Mouse (Mus musculus): Measurements from ENCODE around the gene Tmem262. TPM values are rescaled to one million over a fixed set of nuclear protein-coding genes. Genes with fewer than 3 reads are reported as not detected.

Tmem262 gene
- polyA plus RNA-seq, 1 experiment = not detected

DNA sequence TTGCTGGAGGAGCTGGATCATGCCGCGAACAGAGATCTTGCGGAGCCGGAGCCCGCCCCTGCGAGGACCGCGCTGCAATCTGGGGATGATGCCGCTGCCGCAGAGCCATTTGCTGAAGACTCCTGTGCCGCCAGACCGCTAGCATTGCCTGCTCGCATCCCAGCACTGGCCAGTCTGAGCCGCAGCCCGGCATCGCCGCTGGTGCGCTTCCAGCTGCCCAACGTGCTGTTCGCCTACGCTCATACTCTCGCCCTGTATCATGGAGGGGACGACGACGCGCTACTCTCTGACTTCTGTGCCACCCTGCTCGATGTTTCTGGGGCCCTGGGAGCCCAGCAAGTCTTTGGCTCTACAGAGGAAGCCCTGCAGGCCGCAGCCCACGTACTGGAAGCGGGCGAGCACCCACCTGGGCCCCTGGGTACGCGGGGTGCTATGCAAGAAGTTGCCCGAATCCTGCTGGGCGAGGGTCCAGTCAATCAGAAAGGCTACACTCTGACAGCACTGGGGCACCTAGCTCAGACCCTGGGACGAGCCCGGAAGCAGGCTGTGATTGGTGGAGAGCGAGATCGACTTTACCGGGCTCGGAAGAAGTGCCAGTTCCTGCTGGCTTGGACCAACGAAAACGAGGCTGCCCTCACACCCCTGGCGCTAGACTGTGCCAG, 18.1 kb upstream of the Tmem262 start:
- DNase-seq (ENCODE audit: low read depth) = peak; percentile 41

DNA sequence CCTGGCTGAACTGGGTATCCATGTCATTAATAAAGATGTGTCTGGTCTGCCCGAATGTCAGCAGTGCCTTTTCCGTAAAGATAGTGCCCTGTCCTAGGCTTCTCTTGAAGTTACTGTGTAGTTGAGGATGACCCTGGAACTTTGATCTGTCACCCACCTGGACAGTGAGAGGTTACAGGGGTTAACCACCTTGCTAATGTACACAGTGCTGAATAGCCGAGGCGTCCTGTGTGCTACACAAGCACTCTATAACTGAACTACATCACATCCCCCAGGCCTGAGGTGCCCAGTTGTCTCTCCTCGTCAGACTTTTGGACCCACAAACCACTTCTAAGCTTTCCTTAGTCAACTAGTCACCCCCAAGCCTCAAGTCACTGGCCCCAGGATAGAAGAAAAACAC, 17.4 kb upstream of the Tmem262 start:
- TF ChIP-seq POLR2A (IDR thresholded peaks at IDR 0.05; ENCODE audit: borderline replicate concordance, extremely low read depth, insufficient read depth, insufficient read length, poor library complexity, severe bottlenecking) (no peak), CTCF (IDR thresholded peaks at IDR 0.05; ENCODE audit: borderline replicate concordance, extremely low read depth, insufficient read depth, insufficient read length) (no peak)
- DNase-seq (ENCODE audit: low read depth) = no peak

More for the DNA sequence above, 18.1 kb upstream of the Tmem262 start:
- TF ChIP-seq CTCF (IDR thresholded peaks at IDR 0.05; ENCODE audit: borderline replicate concordance, extremely low read depth, insufficient read depth, insufficient read length) (no peak), POLR2A (IDR thresholded peaks at IDR 0.05; ENCODE audit: borderline replicate concordance, extremely low read depth, insufficient read depth, insufficient read length, poor library complexity, severe bottlenecking) (no peak)

DNA sequence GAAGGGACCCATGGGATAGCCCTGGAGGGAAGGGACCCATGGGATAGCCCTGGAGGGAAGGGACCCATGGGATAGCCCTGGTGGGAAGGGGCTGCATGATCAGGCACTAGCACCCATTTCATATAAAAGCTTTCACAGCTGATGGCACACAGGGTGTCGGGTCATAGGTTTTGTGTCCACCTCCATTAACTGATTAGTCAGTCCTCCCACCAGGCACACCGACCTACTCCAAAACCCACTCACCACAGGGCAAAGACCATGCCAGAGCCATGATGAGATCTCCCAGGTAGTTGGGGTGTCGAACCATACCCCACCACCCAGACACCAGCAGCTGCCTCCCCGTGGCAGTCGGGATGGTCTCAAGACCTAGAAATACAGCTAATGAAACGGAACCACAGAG, 16.8 kb upstream of the Tmem262 start:
- no peak for TF ChIP-seq POLR2A (IDR thresholded peaks at IDR 0.05; ENCODE audit: borderline replicate concordance, extremely low read depth, insufficient read depth, insufficient read length, poor library complexity, severe bottlenecking)
- no peak for TF ChIP-seq CTCF (IDR thresholded peaks at IDR 0.05; ENCODE audit: borderline replicate concordance, extremely low read depth, insufficient read depth, insufficient read length)

DNA sequence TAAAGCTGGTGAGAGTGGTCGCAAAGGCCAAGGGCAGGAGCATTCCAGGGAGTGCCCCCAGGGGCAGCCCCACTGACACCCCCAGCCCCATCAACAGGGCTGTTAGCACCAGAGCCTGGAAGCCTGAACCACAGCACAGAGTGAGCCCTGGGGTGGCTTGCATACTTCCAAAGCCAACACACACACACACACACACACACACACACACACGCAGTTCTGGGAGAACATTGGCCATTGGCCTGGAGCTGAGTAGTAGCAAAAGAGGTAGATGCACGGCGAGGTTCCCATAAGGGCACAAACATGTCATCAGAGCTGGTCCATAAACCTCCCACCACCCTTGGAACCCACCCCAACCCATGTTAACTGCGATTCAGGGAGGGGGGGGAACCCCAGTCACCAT, 13.3 kb upstream of the Tmem262 start:
- no peak for DNase-seq (ENCODE audit: low read depth)
- TF ChIP-seq CTCF (IDR thresholded peaks at IDR 0.05; ENCODE audit: borderline replicate concordance, extremely low read depth, insufficient read depth, insufficient read length) (no peak), POLR2A (IDR thresholded peaks at IDR 0.05; ENCODE audit: borderline replicate concordance, extremely low read depth, insufficient read depth, insufficient read length, poor library complexity, severe bottlenecking) (no peak)

More for the DNA sequence above, 16.8 kb upstream of the Tmem262 start:
- no peak for DNase-seq (ENCODE audit: low read depth)

DNA sequence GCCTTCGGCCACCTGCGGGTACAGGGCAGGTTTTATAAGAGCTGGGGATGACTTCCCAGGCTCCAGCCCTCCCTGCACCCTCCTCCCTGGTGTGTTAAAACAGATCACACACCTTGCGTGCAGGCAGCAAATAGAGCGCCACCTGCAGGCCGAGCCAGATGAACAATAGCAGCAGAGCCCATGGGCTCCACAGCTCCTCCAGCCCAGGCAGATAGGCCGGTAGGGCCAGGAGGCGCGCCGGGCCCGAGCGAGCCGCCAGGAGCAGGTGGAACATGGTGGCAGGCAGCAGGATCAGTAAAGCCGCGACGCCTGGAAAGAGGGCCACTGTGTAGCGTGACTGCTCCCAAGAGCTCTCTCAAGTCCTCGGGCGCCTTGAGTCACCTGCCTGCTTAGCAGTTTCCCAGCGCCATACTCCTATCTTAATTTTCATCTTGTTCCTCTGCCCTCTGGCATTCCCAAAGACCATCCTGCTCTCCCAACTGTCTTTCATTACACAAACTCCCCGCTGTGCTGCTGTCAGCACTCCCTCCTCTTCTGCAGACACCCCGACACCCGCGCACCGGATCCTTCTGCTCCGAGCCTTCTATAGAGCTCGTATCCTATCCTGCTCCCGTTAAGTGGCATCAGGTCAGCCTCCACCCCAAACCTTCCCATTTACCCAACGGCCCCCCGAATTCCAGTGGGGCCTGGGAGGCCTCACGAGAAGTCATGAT, 12.7 kb upstream of the Tmem262 start:
- no peak for TF ChIP-seq POLR2A (IDR thresholded peaks at IDR 0.05; ENCODE audit: borderline replicate concordance, extremely low read depth, insufficient read depth, insufficient read length, poor library complexity, severe bottlenecking)
- peak; percentile 92 for TF ChIP-seq CTCF (IDR thresholded peaks at IDR 0.05; ENCODE audit: borderline replicate concordance, extremely low read depth, insufficient read depth, insufficient read length)
- DNase-seq (ENCODE audit: low read depth) = peak; percentile 92

DNA sequence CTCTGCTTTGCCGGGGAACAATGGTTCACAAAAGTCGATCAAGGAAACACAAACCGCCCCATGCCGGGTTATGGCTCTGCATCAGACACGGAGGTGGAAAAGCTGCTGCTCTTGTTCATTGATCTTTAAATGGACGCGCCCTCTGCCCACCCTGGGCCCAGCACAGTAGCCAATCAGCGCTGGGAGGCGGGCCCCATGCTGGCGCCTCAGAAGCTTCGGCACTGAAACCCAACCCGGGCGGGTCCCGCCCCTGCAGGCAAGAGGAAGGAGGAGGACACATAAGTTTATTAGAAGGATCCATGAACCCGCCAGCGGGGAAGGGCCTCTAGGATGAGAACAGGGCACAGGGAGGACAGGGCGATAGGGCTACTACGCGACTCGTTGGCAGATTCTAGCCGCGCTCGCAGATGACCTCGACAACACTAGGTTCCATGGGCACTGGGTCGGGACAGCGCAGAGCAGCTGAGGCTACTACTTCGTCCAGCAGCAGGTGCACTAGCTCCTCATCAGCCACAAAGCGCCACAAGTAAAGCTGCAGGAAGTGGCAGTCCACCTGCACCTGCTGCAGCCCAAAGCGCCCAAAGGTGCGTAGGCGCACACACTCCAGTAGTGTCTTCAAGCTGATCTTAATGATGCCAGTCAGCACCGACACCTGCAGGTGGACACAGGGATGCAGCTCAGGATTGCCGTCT, 12.0 kb upstream of the Tmem262 start, which contains the start of gene Tm7sf2:
Tm7sf2 (minus strand) TSS at position 650 of the 692 bp plus-strand sequence.
- peak; percentile 96 for DNase-seq (ENCODE audit: low read depth)
- TF ChIP-seq POLR2A (IDR thresholded peaks at IDR 0.05; ENCODE audit: borderline replicate concordance, extremely low read depth, insufficient read depth, insufficient read length, poor library complexity, severe bottlenecking) (peak; percentile 20; the same call in 1 of the 2 replicates), CTCF (IDR thresholded peaks at IDR 0.05; ENCODE audit: borderline replicate concordance, extremely low read depth, insufficient read depth, insufficient read length) (peak; percentile 3; the same call in 1 of the 2 replicates)

DNA sequence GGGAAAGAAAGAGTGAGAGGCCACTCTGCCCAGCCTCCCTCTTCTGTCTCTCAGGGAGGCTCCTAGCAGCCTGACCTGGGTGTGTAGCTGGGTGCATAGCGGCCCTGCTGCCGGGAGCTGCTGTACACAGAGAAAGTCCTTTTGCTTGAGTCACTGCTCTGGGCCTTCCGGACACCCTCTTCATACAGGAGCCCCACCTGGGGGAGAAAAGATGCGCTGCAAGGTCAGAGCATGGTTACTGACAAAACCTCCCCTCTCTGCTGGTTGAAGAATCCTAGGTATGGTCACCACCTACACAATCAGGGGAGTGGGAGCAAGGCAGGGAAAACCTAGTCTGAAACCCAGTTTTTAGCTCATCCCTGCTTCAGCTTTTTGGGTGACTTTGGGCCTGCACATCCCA, 10.9 kb upstream of the Tmem262 start:
- TF ChIP-seq CTCF (IDR thresholded peaks at IDR 0.05; ENCODE audit: borderline replicate concordance, extremely low read depth, insufficient read depth, insufficient read length) (no peak), POLR2A (IDR thresholded peaks at IDR 0.05; ENCODE audit: borderline replicate concordance, extremely low read depth, insufficient read depth, insufficient read length, poor library complexity, severe bottlenecking) (no peak)
- DNase-seq (ENCODE audit: low read depth) = no peak

DNA sequence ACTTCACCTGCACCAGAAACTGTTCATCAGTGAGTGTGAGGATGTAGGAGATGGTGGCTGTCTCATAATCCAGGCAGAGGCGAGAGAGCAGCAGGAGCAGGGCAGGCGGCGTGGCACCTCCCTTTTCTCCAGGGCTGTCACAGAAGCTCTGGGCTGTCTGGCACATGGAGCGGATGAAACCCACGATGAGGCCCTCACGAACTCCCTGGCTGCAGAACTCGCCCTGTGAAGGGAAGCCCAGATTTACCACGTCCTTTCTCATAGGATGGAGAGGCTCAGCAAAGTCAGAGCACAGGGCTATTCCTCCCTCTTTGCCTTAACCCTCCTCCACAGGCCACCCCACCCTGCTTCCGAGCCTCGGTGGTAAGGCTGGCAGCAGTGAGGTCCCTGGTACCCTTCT, 10.0 kb upstream of the Tmem262 start:
- no peak for DNase-seq (ENCODE audit: low read depth)
- no peak for TF ChIP-seq CTCF (IDR thresholded peaks at IDR 0.05; ENCODE audit: borderline replicate concordance, extremely low read depth, insufficient read depth, insufficient read length)
- no peak for TF ChIP-seq POLR2A (IDR thresholded peaks at IDR 0.05; ENCODE audit: borderline replicate concordance, extremely low read depth, insufficient read depth, insufficient read length, poor library complexity, severe bottlenecking)

DNA sequence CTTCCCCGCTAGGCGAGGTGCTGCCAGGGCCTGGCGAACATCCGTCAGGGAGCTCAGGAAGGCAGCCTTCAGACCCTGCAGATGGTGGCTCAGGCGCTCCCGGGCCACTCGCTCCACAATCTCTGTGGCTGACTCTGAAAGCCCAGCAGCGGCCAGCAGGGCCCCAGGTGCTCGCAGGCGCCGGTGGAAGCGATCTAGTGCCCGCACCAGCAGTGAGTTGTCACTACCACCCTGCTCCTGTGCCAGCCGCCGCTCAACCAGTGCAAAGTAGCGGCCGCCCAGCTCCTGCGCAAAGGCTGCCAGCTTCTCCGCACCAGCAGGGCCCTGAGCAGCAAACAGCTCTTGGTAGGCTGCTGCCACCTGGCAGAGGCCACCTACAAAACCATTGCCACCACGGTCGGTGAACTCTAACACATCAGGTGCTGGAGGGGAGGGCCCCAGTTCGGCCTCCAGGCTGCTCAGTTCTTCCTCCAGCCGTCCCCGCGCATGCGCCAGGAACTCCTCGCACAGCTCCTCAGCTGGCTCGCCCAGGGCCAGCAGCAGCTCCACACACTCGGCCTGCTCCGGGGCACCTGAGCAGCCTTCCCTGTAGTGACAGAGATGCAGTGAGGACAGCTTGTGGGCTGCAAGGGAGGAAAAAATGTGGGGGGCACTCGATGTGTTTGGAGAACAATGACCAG, 9.1 kb upstream of the Tmem262 start:
- DNase-seq (ENCODE audit: low read depth) = no peak
- TF ChIP-seq CTCF (IDR thresholded peaks at IDR 0.05; ENCODE audit: borderline replicate concordance, extremely low read depth, insufficient read depth, insufficient read length) (no peak), POLR2A (IDR thresholded peaks at IDR 0.05; ENCODE audit: borderline replicate concordance, extremely low read depth, insufficient read depth, insufficient read length, poor library complexity, severe bottlenecking) (no peak)

DNA sequence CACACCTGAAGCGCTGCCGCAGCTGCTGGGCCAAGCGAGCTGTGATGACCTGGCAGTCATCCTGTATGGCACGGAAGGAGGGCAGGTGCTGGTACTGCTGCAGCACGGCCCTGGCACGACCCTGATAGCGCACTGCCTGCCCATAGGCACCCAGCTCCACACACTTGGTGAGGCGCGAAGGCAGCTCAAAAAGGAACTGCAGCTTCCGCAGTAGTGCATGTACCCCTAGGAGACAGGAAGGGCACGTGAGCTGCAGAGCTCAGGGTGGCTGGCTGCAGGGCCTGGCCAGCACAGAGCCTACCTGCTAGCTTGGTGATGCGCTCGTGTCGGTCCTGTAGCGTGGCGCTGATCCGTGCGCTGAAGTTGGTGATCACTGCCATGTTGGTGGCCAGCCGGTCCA, 8.6 kb upstream of the Tmem262 start:
- no peak for DNase-seq (ENCODE audit: low read depth)

DNA sequence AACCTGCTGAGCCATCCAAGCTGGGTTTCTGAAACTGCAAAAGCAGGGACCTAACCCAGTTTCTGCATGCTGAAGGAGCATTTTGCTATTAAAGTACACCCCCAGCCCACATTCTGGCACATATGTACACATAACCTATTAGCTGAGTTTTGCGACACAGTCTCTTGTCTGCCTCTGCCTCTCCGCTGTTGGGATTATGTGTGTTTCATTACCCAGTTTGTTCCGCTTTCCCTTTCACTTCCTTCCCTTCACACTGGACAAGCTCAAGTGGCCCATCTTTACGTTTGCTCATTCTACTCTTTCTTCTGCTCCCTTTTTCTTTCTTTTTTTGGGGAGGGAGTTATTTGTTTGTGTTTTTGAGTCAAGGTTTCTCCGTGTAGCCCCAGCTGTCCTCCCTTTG, 5.9 kb upstream of the Tmem262 start:
- TF ChIP-seq POLR2A (IDR thresholded peaks at IDR 0.05; ENCODE audit: borderline replicate concordance, extremely low read depth, insufficient read depth, insufficient read length, poor library complexity, severe bottlenecking) (no peak), CTCF (IDR thresholded peaks at IDR 0.05; ENCODE audit: borderline replicate concordance, extremely low read depth, insufficient read depth, insufficient read length) (no peak)
- no peak for DNase-seq (ENCODE audit: low read depth)

More for the DNA sequence above, 8.6 kb upstream of the Tmem262 start:
- TF ChIP-seq CTCF (IDR thresholded peaks at IDR 0.05; ENCODE audit: borderline replicate concordance, extremely low read depth, insufficient read depth, insufficient read length) (no peak), POLR2A (IDR thresholded peaks at IDR 0.05; ENCODE audit: borderline replicate concordance, extremely low read depth, insufficient read depth, insufficient read length, poor library complexity, severe bottlenecking) (no peak)
